Mouse (Mus musculus): ENCODE results near the gene Vmn2r111.
"Not testable (repeated sequence)": the region's sequence is repeated elsewhere in the genome, so short reads cannot be mapped to it uniquely, and the experiment has no call there.

Gene Vmn2r111

DNA sequence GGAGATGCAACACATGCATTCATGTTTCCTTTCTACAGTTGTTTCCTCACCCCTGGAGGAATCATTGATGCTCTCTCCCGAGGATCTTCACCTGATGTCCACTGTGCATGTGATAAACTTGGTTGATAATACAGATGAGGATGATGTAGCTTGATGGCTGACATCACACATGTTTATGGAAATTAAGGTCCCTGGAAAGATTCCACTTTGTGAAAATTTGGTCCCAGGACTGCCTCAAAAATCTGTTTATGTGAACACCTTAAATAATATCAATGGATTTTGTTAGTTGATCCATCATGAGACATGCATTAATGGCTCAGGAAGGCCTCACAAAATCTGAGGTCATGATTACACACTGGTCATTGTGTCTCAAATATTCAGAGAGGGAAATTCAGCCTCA lies at the start of gene Vmn2r111:
TSS of gene Vmn2r111 (minus strand) at position 101 of the 400 bp plus-strand sequence.
- not testable (repeated sequence) for DNase-seq (ENCODE audit: low spot score in 2 of 2)

DNA sequence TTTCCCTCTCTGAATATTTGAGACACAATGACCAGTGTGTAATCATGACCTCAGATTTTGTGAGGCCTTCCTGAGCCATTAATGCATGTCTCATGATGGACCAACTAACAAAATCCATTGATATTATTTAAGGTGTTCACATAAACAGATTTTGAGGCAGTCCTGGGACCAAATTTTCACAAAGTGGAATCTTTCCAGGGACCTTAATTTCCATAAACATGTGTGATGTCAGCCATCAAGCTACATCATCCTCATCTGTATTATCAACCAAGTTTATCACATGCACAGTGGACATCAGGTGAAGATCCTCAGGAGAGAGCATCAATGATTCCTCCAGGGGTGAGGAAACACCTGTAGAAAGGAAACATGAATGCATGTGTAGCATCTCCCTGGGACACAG lies 27.4 kb upstream of the Vmn2r111 start, which contains the start of gene Vmn2r112:
TSS of gene Vmn2r112 (plus strand) at position 301 of the 400 bp plus-strand sequence.
- DNase-seq (ENCODE audit: low spot score in 2 of 2), result not testable (repeated sequence)

DNA sequence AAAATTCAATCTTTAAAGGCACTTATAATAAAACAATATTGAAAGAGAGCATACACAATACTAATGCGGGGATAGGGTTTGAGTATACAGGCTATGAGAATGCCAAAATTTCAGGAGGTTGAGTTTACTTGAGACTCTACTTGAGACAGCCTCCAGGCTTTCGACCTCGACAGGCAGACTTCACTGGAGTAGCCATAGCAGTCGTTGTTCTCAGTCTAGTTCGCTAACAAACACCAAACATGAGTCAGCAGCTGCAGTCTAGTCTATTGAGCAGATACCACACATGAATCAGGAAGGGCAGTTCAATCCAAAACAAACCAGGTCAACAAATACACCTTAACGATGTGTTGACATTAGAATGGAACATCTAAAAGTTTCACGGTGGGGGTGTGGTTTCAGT lies 52.8 kb downstream of the Vmn2r111 start:
- DNase-seq (ENCODE audit: low spot score in 2 of 2), result not testable (repeated sequence)

DNA sequence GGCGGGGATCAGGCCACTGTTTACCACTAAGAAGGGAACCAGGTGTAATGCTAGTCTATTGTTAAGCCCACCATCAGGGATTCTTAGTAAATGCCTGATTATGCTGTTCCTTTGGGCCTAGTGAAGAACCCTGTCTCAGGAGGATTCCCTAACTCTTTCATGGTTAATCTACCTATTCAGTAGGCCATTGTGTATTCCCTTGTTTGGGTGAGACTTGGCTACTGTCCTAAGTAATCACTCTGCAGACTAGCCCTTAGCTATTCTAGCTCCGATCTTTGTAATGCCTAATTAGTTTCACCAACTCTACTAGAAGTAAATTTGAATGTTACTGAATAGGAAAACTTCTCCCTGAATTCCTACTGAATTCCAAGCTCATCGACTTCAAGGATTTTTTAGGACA lies 53.2 kb downstream of the Vmn2r111 start:
- not testable (repeated sequence) for DNase-seq (ENCODE audit: low spot score in 2 of 2)

DNA sequence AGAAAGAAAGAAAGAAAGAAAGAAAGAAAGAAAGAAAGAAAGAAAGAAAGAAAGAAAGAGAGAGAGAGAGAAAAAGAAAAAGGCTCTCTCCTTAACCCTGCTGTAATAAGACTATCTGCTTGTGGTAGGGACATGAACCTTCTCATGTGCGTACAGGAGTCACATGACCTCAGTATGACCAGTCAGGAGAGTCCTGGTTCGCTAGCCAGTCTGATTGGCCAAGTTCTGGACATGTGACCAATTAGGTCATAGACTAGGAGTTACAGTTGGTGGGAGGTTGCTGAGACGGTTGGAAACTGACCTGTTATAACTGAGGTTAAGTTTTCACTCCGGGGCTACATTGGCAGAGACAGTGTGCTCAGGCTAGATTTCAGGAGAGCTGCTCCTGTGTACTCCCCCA lies 76.2 kb downstream of the Vmn2r111 start:
- no peak for DNase-seq (ENCODE audit: low spot score in 2 of 2)

Data from frontal cortex, postnatal 25 days (tissue).